ENCODE assay signal across 9 mouse cellular contexts in genomic region chr4:141246998-141247350, GRCm38 (mm10). TPM values are rescaled to one million over a fixed set of nuclear protein-coding genes. Genes with fewer than 3 reads are reported as not detected.
DNase-seq lines count a peak whose midpoint lies in the region; ATAC-seq and TF ChIP-seq lines count a peak whose summit lies in the region.
"Had no signal": no experiment of that assay in that cellular context is flagged by ENCODE, and none has a peak within 500 bp of the region (broad histone marks: within the 10 kb centered on the region; RNA-seq: fewer than 3 reads in every experiment).

No protein-coding gene starts in this region.

- ATAC-seq in heart, embryonic 11.5 days (replicated peaks; ENCODE audit: insufficient number of reproducible peaks, low FRiP score, low TSS enrichment) = no peak
- ATAC-seq in forebrain, embryonic 14.5 days = no peak
- ATAC-seq in liver, embryonic 15.5 days (ENCODE audit: insufficient read depth) = no peak
- ATAC-seq in megakaryocyte-erythroid progenitor cell, adult 5-6 weeks (replicated peaks; ENCODE audit: low FRiP score, low TSS enrichment, poor library complexity, severe bottlenecking) = no peak

- no peak for DNase-seq in heart, postnatal 14 days
- no peak for DNase-seq in ES-E14 (ENCODE audit: low read depth, low spot score)
- DNase-seq in forebrain, embryonic 14.5 days (ENCODE audit: low spot score) = no peak
- DNase-seq in layer of hippocampus, adult 18-20 months (ENCODE audit: low spot score in 2 of 2) = no peak
- no peak for DNase-seq in ovary, postnatal 10 days (ENCODE audit: low spot score)

- intact Hi-C loops in heart, postnatal 14 days (cut with DNase I) = no loop called here

- no peaks in the 10 kb centered on the region for H3K9me3 ChIP-seq in heart, embryonic 11.5 days (replicated peaks; ENCODE audit: control insufficient read depth, low read length)
- no peaks in the 10 kb centered on the region for H3K9me3 ChIP-seq in ES-E14 (ENCODE audit: control insufficient read depth, insufficient read depth, low read depth, low read length)
- no peaks in the 10 kb centered on the region for H3K9me3 ChIP-seq in forebrain, embryonic 14.5 days (replicated peaks; ENCODE audit: control insufficient read depth, low read length)
- H3K9me3 ChIP-seq in liver, embryonic 15.5 days (replicated peaks) = no peaks in the 10 kb centered on the region

- peak overlapping the region; percentile 50 for H3K4me3 ChIP-seq in heart, embryonic 11.5 days (ENCODE audit: low read depth, low read length)
- peak overlapping the region; percentile 27 to 65; a peak in 3 of 4 replicates for H3K4me3 ChIP-seq in ES-E14 (ENCODE audit: insufficient read depth in 1 of 2, low read depth in 1 of 2, low read length in 2 of 2, poor library complexity in 1 of 2, severe bottlenecking in 1 of 2)
- peak overlapping the region; percentile 33; the same call in 1 of the 2 replicates for H3K4me3 ChIP-seq in forebrain, embryonic 14.5 days (ENCODE audit: low read depth, low read length)
- no peak overlapping the region for H3K4me3 ChIP-seq in liver, embryonic 15.5 days (replicated peaks)

- peak overlapping the region; percentile 73 for H3K4me2 ChIP-seq in heart, embryonic 11.5 days
- peak overlapping the region; percentile 60 for H3K4me2 ChIP-seq in forebrain, embryonic 14.5 days (ENCODE audit: low read length)
- H3K4me2 ChIP-seq in liver, embryonic 15.5 days = peak overlapping the region; percentile 57; the same call in 1 of the 2 replicates

- H3K36me3 ChIP-seq in heart, embryonic 11.5 days (ENCODE audit: control insufficient read depth, insufficient read depth, low read length) = no peaks in the 10 kb centered on the region
- no peaks in the 10 kb centered on the region for H3K36me3 ChIP-seq in ES-E14 (ENCODE audit: control insufficient read depth, insufficient read depth, low read length, poor library complexity, severe bottlenecking)
- no peaks in the 10 kb centered on the region for H3K36me3 ChIP-seq in forebrain, embryonic 14.5 days (ENCODE audit: control insufficient read depth, insufficient read depth, low read length)
- no peaks in the 10 kb centered on the region for H3K36me3 ChIP-seq in liver, embryonic 15.5 days (replicated peaks)
- H3K36me3 ChIP-seq: G1E had no signal

- H3K27me3 ChIP-seq in heart, embryonic 11.5 days (ENCODE audit: control insufficient read depth, insufficient read depth, low read length) = peaks cover 84% of the 10 kb centered on the region
- peaks cover 40% of the 10 kb centered on the region for H3K27me3 ChIP-seq in forebrain, embryonic 14.5 days (replicated peaks; ENCODE audit: control insufficient read depth, insufficient read depth, low read length)
- peaks cover 93% of the 10 kb centered on the region for H3K27me3 ChIP-seq in liver, embryonic 15.5 days

- no peak overlapping the region for H3K9ac ChIP-seq in heart, embryonic 11.5 days (ENCODE audit: low read depth, low read length)
- H3K9ac ChIP-seq in ES-E14 (ENCODE audit: insufficient read depth, low read depth, low read length, poor library complexity, severe bottlenecking) = no peak overlapping the region
- 0 out of 2 replicates have a peak overlapping the region, but pooled peaks have one; percentile 5 for H3K9ac ChIP-seq in forebrain, embryonic 14.5 days (ENCODE audit: low read length)
- no peak overlapping the region for H3K9ac ChIP-seq in liver, embryonic 15.5 days

- in situ Hi-C loops in ES-E14 (cut with MboI; ENCODE audit: low sequenced_read_pairs in 2 of 2, unreplicated experiment in 2 of 2) = no loop called here

- WGBS in heart, embryonic 11.5 days (ENCODE audit: insufficient replicate concordance) = 4% methylated on average over 17 of the region's 17 CpGs
- 6% methylated on average over 17 of the region's 17 CpGs for WGBS in forebrain, embryonic 14.5 days
- 8% methylated on average over 17 of the region's 17 CpGs for WGBS in liver, embryonic 15.5 days (ENCODE audit: insufficient replicate concordance)

- H3K4me1 ChIP-seq in heart, embryonic 11.5 days (ENCODE audit: control insufficient read depth, insufficient read depth, low read length) = peaks cover 25% of the 10 kb centered on the region
- peaks cover 0 to 17% of the 10 kb centered on the region in 2 experiments; a peak in 2 of 4 replicates for H3K4me1 ChIP-seq in ES-E14 (ENCODE audit: control insufficient read depth in 2 of 2, insufficient read depth in 2 of 2, low read length in 2 of 2, poor library complexity in 1 of 2)
- H3K4me1 ChIP-seq in forebrain, embryonic 14.5 days (ENCODE audit: control insufficient read depth, insufficient read depth, low read length) = peaks cover 28% of the 10 kb centered on the region
- H3K4me1 ChIP-seq in liver, embryonic 15.5 days (replicated peaks) = peaks cover 15% of the 10 kb centered on the region

- H3K27ac ChIP-seq in heart, embryonic 11.5 days (ENCODE audit: low read depth, low read length) = no peak overlapping the region
- H3K27ac ChIP-seq in ES-E14 (ENCODE audit: insufficient read depth, low read depth, low read length, poor library complexity, severe bottlenecking) = no peak overlapping the region
- H3K27ac ChIP-seq in forebrain, embryonic 14.5 days (ENCODE audit: low read depth, low read length) = no peak overlapping the region
- no peak overlapping the region for H3K27ac ChIP-seq in liver, embryonic 15.5 days (replicated peaks)

TF ChIP-seq in ES-E14, 5 proteins besides CTCF, POLR2A, EP300 and RAD21:
- TF ChIP-seq MAFK (IDR thresholded peaks at IDR 0.05; ENCODE audit: insufficient read depth, low read depth, low read length) (no peak), CHD2 (IDR thresholded peaks at IDR 0.05; ENCODE audit: low read depth, low read length) (no peak), HCFC1 (IDR thresholded peaks at IDR 0.05; ENCODE audit: borderline replicate concordance, insufficient read depth, low read length) (no peak)
TF ChIP-seq in ES-E14: peak in this region for 0.

RNA-seq across cellular contexts. Expression of gene Arhgef19, which starts 7.7 kb away (rescaled TPM):
- 1.2 and 1.3 TPM in 2 replicates for polyA plus RNA-seq in heart, embryonic 11.5 days (2014; fragmentation: Nextera tagmentation; extraction: Ambion mirVana)
- 10 to 100 TPM; 20.7 TPM for total RNA-seq in heart, postnatal 14 days (2021)
- 1.7 and 2.3 TPM in 2 replicates for total RNA-seq in ES-E14 (2012; rRNA removed)
- polyA plus RNA-seq in forebrain, embryonic 14.5 days (2014; fragmentation: Nextera tagmentation; extraction: Ambion mirVana) = 0.65 and 1.1 TPM in 2 replicates
- polyA plus RNA-seq in liver, embryonic 15.5 days (2015; fragmentation: Nextera tagmentation; extraction: Ambion mirVana) = 1.5 TPM in 2 replicates
- 10 to 100 TPM; 19.3 to 19.9 TPM for total RNA-seq in layer of hippocampus, adult 18-20 months (2021)
- not detected in 2 replicates for total RNA-seq in megakaryocyte-erythroid progenitor cell, adult 5-6 weeks (2014; fragmentation: Nextera tagmentation)
- not detected in 2 replicates for total RNA-seq in megakaryocyte-erythroid progenitor cell, adult 5-6 weeks (2017)
- total RNA-seq: G1E had no signal
- polyA plus RNA-seq: G1E had no signal

RNA-seq across cellular contexts. Expression of gene Rsg1, which starts 33.2 kb away (rescaled TPM):
- polyA plus RNA-seq in heart, embryonic 11.5 days (2014; fragmentation: Nextera tagmentation; extraction: Ambion mirVana) = 2.0 and 2.4 TPM in 2 replicates
- total RNA-seq in heart, postnatal 14 days (2021) = under 1 TPM; 0.68 to 0.86 TPM
- 2.9 and 4.7 TPM in 2 replicates for total RNA-seq in ES-E14 (2012; rRNA removed)
- polyA plus RNA-seq in forebrain, embryonic 14.5 days (2014; fragmentation: Nextera tagmentation; extraction: Ambion mirVana) = 6.5 and 6.7 TPM in 2 replicates
- polyA plus RNA-seq in liver, embryonic 15.5 days (2015; fragmentation: Nextera tagmentation; extraction: Ambion mirVana) = 1.2 and 1.4 TPM in 2 replicates
- total RNA-seq in layer of hippocampus, adult 18-20 months (2021) = 1 to 10 TPM; 3.0 to 4.5 TPM
- total RNA-seq in megakaryocyte-erythroid progenitor cell, adult 5-6 weeks (2014; fragmentation: Nextera tagmentation) = 0.81 and 10.9 TPM in 2 replicates
- total RNA-seq in megakaryocyte-erythroid progenitor cell, adult 5-6 weeks (2017) = 3.2 TPM in 1 of 2 replicates, not detected in the other

RNA-seq across cellular contexts. Expression of gene Epha2, which starts 54.1 kb away (rescaled TPM):
- polyA plus RNA-seq in heart, embryonic 11.5 days (2014; fragmentation: Nextera tagmentation; extraction: Ambion mirVana) = 3.1 and 3.6 TPM in 2 replicates
- 1 to 10 TPM; 8.0 to 8.9 TPM for total RNA-seq in heart, postnatal 14 days (2021)
- 256 and 507 TPM in 2 replicates for total RNA-seq in ES-E14 (2012; rRNA removed)
- 0.58 and 0.64 TPM in 2 replicates for polyA plus RNA-seq in forebrain, embryonic 14.5 days (2014; fragmentation: Nextera tagmentation; extraction: Ambion mirVana)
- polyA plus RNA-seq in liver, embryonic 15.5 days (2015; fragmentation: Nextera tagmentation; extraction: Ambion mirVana) = 0.75 and 0.79 TPM in 2 replicates
- total RNA-seq in layer of hippocampus, adult 18-20 months (2021) = 1 to 10 TPM in 1 of 2 experiments, under 1 TPM in 1; 0.99 to 1.4 TPM
- 0.30 and 1.2 TPM in 2 replicates for total RNA-seq in megakaryocyte-erythroid progenitor cell, adult 5-6 weeks (2014; fragmentation: Nextera tagmentation)
- total RNA-seq in megakaryocyte-erythroid progenitor cell, adult 5-6 weeks (2017) = not detected in 2 replicates
- total RNA-seq: G1E had no signal
- polyA plus RNA-seq: G1E had no signal

Comparison
In these comparisons a context has a peak if more than half of its experiments do, and no peak if none do; other contexts are left out.
1. RNA of gene Epha2, which starts 54.1 kb away (total RNA-seq): 256 to 507 TPM in ES-E14; 8.0 to 8.9 TPM in heart, postnatal 14 days, 0.99 to 1.4 TPM in layer of hippocampus, adult 18-20 months and 0.30 to 1.2 TPM in megakaryocyte-erythroid progenitor cell, adult 5-6 weeks; every median in the first group is over 10 times any median in the second.
2. Peak in every context shown above with its lines, with median percentiles within 50 percentile points of each other: H3K4me2 ChIP-seq.